Mouse (Mus musculus): ENCODE data around the gene Tmod1.

Gene Tmod1

GRCm38 (mm10) chr4:46053323-46054107 lies 14.8 kb downstream of the Tmod1 start:
- DNase-seq (ENCODE audit: low read depth, low spot score): peak; percentile 76

GRCm38 (mm10) chr4:46056163-46056562 lies 17.4 kb downstream of the Tmod1 start:
- peak; percentile 73 for DNase-seq (ENCODE audit: low read depth, low spot score)

GRCm38 (mm10) chr4:46061259-46061962 lies 22.7 kb downstream of the Tmod1 start:
- peak; percentile 96 for DNase-seq (ENCODE audit: low read depth, low spot score)

- DNase-seq (ENCODE audit: low read depth, low spot score): no peak
Measured at GRCm38 (mm10) chr4:46063841-46064240, 25.1 kb downstream of the Tmod1 start.

GRCm38 (mm10) chr4:46064263-46064662 lies 25.5 kb downstream of the Tmod1 start:
- no peak for DNase-seq (ENCODE audit: low read depth, low spot score)

- no peak for DNase-seq (ENCODE audit: low read depth, low spot score)
Measured at GRCm38 (mm10) chr4:46064961-46065360, 26.2 kb downstream of the Tmod1 start.

- peak; percentile 73 for DNase-seq (ENCODE audit: low read depth, low spot score)
Measured at GRCm38 (mm10) chr4:46065695-46066340, 27.1 kb downstream of the Tmod1 start.

- no peak for DNase-seq (ENCODE audit: low read depth, low spot score)
Measured at GRCm38 (mm10) chr4:46068060-46068459, 29.3 kb downstream of the Tmod1 start.

GRCm38 (mm10) chr4:46068573-46068972 lies 29.8 kb downstream of the Tmod1 start:
- DNase-seq (ENCODE audit: low read depth, low spot score): peak; percentile 87

- peak; percentile 93 for DNase-seq (ENCODE audit: low read depth, low spot score)
Measured at GRCm38 (mm10) chr4:46069851-46070482, 31.2 kb downstream of the Tmod1 start.

- peak; percentile 73 for DNase-seq (ENCODE audit: low read depth, low spot score)
Measured at GRCm38 (mm10) chr4:46072631-46073030, 33.9 kb downstream of the Tmod1 start.

- DNase-seq (ENCODE audit: low read depth, low spot score): peak; percentile 90
Measured at GRCm38 (mm10) chr4:46073736-46074135, 35.0 kb downstream of the Tmod1 start.

- DNase-seq (ENCODE audit: low read depth, low spot score): no peak
Measured at GRCm38 (mm10) chr4:46075664-46076063, 36.9 kb downstream of the Tmod1 start.

- DNase-seq (ENCODE audit: low read depth, low spot score): no peak
Measured at GRCm38 (mm10) chr4:46076892-46077291, 38.2 kb downstream of the Tmod1 start.

GRCm38 (mm10) chr4:46080261-46080660 lies 41.5 kb downstream of the Tmod1 start:
- DNase-seq (ENCODE audit: low read depth, low spot score): no peak

GRCm38 (mm10) chr4:46082555-46082954 lies 43.8 kb downstream of the Tmod1 start:
- DNase-seq (ENCODE audit: low read depth, low spot score): no peak

- peak; percentile 77 for DNase-seq (ENCODE audit: low read depth, low spot score)
Measured at GRCm38 (mm10) chr4:46084416-46085172, 45.9 kb downstream of the Tmod1 start.

- peak; percentile 94 for DNase-seq (ENCODE audit: low read depth, low spot score)
Measured at GRCm38 (mm10) chr4:46085223-46085811, 46.6 kb downstream of the Tmod1 start.

- DNase-seq (ENCODE audit: low read depth, low spot score): peak; percentile 88
Measured at GRCm38 (mm10) chr4:46086718-46087426, 48.1 kb downstream of the Tmod1 start.

GRCm38 (mm10) chr4:46087427-46087771 lies 48.7 kb downstream of the Tmod1 start:
- DNase-seq (ENCODE audit: low read depth, low spot score): peak; percentile 90

Measured in brain, adult 2 months (tissue).